Mouse (Mus musculus) urinary bladder, postnatal 25 days (tissue): ENCODE data around the gene Krt2.

Source experiments
- DNase-seq: peaks from one replicate; pipeline ENCODE4 v3.0.0; 2022; ENCODE audit warnings: low spot score

Krt2 gene

DNA sequence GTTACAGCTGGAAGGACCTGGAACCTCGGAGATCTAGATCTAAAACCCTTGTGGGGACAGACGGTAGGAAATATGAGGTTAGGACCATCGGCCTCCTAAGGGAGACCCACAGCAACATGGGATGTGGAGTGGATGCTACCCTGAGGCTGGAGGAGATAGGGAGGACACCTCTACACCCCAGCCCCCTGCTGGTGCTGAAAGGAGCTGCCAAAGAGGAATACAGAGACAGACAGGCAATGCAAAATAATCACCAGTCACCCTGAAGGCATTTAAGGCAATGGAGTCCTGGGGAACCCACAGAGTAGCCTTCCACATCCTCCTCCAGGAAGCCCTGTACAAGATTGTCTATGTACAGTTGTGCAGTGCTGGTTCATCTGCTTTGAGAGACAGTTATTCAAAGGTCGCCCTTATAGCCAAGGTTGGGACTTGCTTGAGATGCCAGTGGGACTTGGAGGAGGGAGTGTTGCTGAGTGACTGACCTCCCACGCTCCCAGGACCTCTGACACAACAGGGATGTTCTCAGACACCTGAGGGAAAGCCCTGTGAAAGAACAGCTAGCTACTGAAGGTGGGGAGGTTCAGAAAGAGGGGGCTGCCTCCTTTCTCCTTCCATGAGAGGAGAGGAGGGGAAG lies 45.8 kb downstream of the Krt2 start:
- peak; percentile 25 for DNase-seq

DNA sequence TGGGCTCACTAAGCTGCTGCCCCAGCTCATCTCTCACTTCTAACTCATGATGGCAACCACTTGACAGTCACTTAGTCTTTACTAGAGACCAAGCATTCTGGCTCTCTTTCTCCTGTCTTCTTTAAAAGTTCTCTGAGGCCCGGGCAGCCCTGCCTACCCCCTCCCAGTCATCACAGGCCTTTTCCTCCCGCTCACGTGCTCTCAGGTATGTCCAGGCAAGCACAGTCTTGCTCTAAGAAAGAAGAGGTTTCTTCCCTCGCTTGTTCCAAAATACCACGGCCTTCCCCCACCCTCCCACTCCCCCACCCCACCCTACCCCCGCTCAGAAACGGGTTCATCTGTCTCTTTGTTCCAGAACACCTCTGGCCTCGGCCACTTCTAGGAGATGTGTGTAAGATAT lies 47.7 kb downstream of the Krt2 start:
- no peak for DNase-seq
